In genomic region chr3:129442756-129443155, GRCm38 (mm10) we compare ENCODE assay signal across 29 mouse cellular contexts.
"Had no signal": no experiment of that assay in that cellular context is flagged by ENCODE, and none has a peak within 500 bp of the region (broad histone marks: within the 10 kb centered on the region; RNA-seq: fewer than 3 reads in every experiment).

No protein-coding gene starts in this region.

- H3K4me3 ChIP-seq: left cerebral cortex, adult 2 months; limb, embryonic 10.5 days; limb, embryonic 12.5 days; limb, embryonic 13.5 days; limb, embryonic 15.5 days; liver, embryonic 12.5 days; liver, embryonic 13.5 days; liver, embryonic 15.5 days; lung, embryonic 15.5 days; megakaryocyte, embryonic 14.5 days; midbrain, embryonic 10.5 days; midbrain, embryonic 12.5 days; midbrain, embryonic 13.5 days; midbrain, embryonic 15.5 days; myocyte; neural tube, embryonic 12.5 days; neural tube, embryonic 13.5 days had no signal

- H3K9me3 ChIP-seq: limb, embryonic 10.5 days; limb, embryonic 12.5 days; limb, embryonic 13.5 days; limb, embryonic 15.5 days; liver, embryonic 12.5 days; liver, embryonic 13.5 days; liver, embryonic 15.5 days; lung, embryonic 15.5 days; midbrain, embryonic 10.5 days; midbrain, embryonic 12.5 days; midbrain, embryonic 13.5 days; midbrain, embryonic 15.5 days; neural tube, embryonic 12.5 days; neural tube, embryonic 13.5 days had no signal

- H3K9ac ChIP-seq: limb, embryonic 12.5 days; limb, embryonic 13.5 days; limb, embryonic 15.5 days; liver, embryonic 12.5 days; liver, embryonic 13.5 days; liver, embryonic 14.5 days; liver, embryonic 15.5 days; liver, postnatal 0 days; lung, embryonic 14.5 days; lung, embryonic 15.5 days; midbrain, embryonic 12.5 days; midbrain, embryonic 13.5 days; midbrain, embryonic 15.5 days; neural tube, embryonic 12.5 days; neural tube, embryonic 13.5 days had no signal

- DNase-seq: left cerebral cortex, postnatal 4 days; liver; liver, embryonic 13.5 days; liver, postnatal 0 days; lung, adult 2 months; lung, embryonic 14.5 days; lung, postnatal 10 days; lung, postnatal 4 days; midbrain, embryonic 14.5 days had no signal

- ATAC-seq: liver, embryonic 12.5 days; liver, postnatal 0 days; midbrain, embryonic 13.5 days; midbrain, embryonic 15.5 days; midbrain, embryonic 16.5 days had no signal

- H3K36me3 ChIP-seq: limb, embryonic 10.5 days; limb, embryonic 12.5 days; limb, embryonic 13.5 days; limb, embryonic 15.5 days; liver, embryonic 12.5 days; liver, embryonic 13.5 days; liver, embryonic 15.5 days; lung, embryonic 15.5 days; midbrain, embryonic 10.5 days; midbrain, embryonic 12.5 days; midbrain, embryonic 13.5 days; midbrain, embryonic 15.5 days; neural tube, embryonic 12.5 days; neural tube, embryonic 13.5 days had no signal

- H3K4me1 ChIP-seq: limb, embryonic 10.5 days; limb, embryonic 12.5 days; limb, embryonic 13.5 days; limb, embryonic 15.5 days; liver, embryonic 12.5 days; liver, embryonic 13.5 days; liver, embryonic 15.5 days; lung, embryonic 15.5 days; megakaryocyte, embryonic 14.5 days; midbrain, embryonic 10.5 days; midbrain, embryonic 12.5 days; midbrain, embryonic 13.5 days; midbrain, embryonic 15.5 days; neural tube, embryonic 12.5 days; neural tube, embryonic 13.5 days had no signal

- H3K4me2 ChIP-seq: limb, embryonic 12.5 days; limb, embryonic 13.5 days; limb, embryonic 15.5 days; liver, embryonic 12.5 days; liver, embryonic 13.5 days; liver, embryonic 15.5 days; lung, embryonic 14.5 days; lung, embryonic 15.5 days; midbrain, embryonic 11.5 days; midbrain, embryonic 12.5 days; midbrain, embryonic 13.5 days; midbrain, embryonic 15.5 days; neural tube, embryonic 12.5 days; neural tube, embryonic 13.5 days had no signal

- H3K27ac ChIP-seq: left cerebral cortex, adult 2 months; limb, embryonic 10.5 days; limb, embryonic 12.5 days; limb, embryonic 13.5 days; limb, embryonic 15.5 days; liver, embryonic 12.5 days; liver, embryonic 13.5 days; liver, embryonic 14.5 days; liver, embryonic 15.5 days; lung, embryonic 15.5 days; macrophage; midbrain, embryonic 10.5 days; midbrain, embryonic 12.5 days; midbrain, embryonic 13.5 days; midbrain, embryonic 15.5 days; neural tube, embryonic 12.5 days; neural tube, embryonic 13.5 days had no signal

- H3K27me3 ChIP-seq: limb, embryonic 12.5 days; limb, embryonic 13.5 days; limb, embryonic 15.5 days; liver, embryonic 12.5 days; liver, embryonic 13.5 days; liver, embryonic 15.5 days; lung, embryonic 15.5 days; megakaryocyte, embryonic 14.5 days; midbrain, embryonic 12.5 days; midbrain, embryonic 13.5 days; midbrain, embryonic 15.5 days; neural tube, embryonic 12.5 days; neural tube, embryonic 13.5 days had no signal
